Mouse (Mus musculus): ENCODE results near the gene Sema3g. TPM values are rescaled to one million over a fixed set of nuclear protein-coding genes. Genes with fewer than 3 reads are reported as not detected.

The Sema3g gene
- 0.03 and 0.04 TPM in 2 replicates for total RNA-seq (2012; rRNA removed)
- polyA plus RNA-seq (2012; ENCODE audit: insufficient read depth in 1 of 2, insufficient read length in 2 of 2, low read depth in 1 of 2, low replicate concordance in 2 of 2, missing spikeins in 1 of 2): under 1 TPM in 1 of 2 experiments, not detected in 1; 0.25 TPM

DNA sequence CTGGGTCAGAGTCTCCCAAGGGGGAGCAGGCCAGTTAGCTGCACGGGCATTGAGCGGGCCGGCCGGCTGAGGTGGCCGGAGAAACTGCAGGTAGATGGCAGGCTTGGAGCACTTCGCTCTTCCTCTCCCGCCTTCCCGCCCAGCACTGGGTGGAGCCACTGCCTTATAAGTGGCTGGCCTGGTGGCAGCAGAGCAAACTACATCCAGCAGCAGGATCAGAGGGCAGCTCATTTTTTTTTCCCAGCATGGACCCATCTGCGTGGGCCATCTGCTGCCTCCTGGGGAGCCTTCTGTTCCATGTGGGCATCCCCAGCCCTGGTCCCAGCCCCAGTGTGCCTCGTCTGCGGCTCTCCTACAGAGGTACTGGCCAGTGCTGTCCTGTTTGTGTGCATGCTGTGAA is at the start of gene Sema3g:
Gene Sema3g (plus strand): TSS at position 195 of the 400 bp plus-strand sequence.
- TF ChIP-seq CTCF (IDR thresholded peaks at IDR 0.05 in 2 of 3, conservative IDR thresholded peaks at IDR 0.05 in 1 of 3; ENCODE audit: control insufficient read depth in 1 of 3, insufficient read depth in 1 of 3, low read depth in 2 of 3, low read length in 3 of 3, poor library complexity in 1 of 3, severe bottlenecking in 1 of 3): peak in 2 of 3 experiments; percentile 26 to 33; a peak in 4 of 6 replicates
- TF ChIP-seq MXI1 (IDR thresholded peaks at IDR 0.05; ENCODE audit: low read depth, low read length): no peak
- no peak for TF ChIP-seq UBTF (IDR thresholded peaks at IDR 0.05; ENCODE audit: borderline replicate concordance, insufficient read depth, low read depth, low read length)
- no peak for TF ChIP-seq MYC (IDR thresholded peaks at IDR 0.05; ENCODE audit: low read depth, low read length)
- TF ChIP-seq SMC3 (IDR thresholded peaks at IDR 0.05; ENCODE audit: low read depth, low read length): no peak
- Histone ChIP-seq H3K9ac (ENCODE audit: control insufficient read depth, low read depth, low read length, poor library complexity, severe bottlenecking) (no peak within 1 kb of the TSS; the same call in 1 of the 2 replicates), H3K27ac (ENCODE audit: control insufficient read depth, low read depth, low read length) (no peak within 1 kb of the TSS), H3K79me2 (ENCODE audit: control insufficient read depth, insufficient read depth, low read length, poor library complexity) (no peaks in the 10 kb centered on the region), H3K36me3 (ENCODE audit: control insufficient read depth in 1 of 2, insufficient read depth in 2 of 2, low read length in 2 of 2) (no peaks in the 10 kb centered on the region), H3K4me1 (ENCODE audit: control insufficient read depth in 1 of 2, insufficient read depth in 2 of 2, low read length in 2 of 2) (peaks cover 0 to 2% of the 10 kb centered on the region in 2 experiments; a peak in 1 of 4 replicates), H3K4me3 (ENCODE audit: control insufficient read depth in 1 of 2, insufficient read depth in 1 of 2, low read depth in 2 of 2, low read length in 2 of 2) (no peak within 1 kb of the TSS), H3K9me3 (replicated peaks; ENCODE audit: insufficient read depth, low read length) (no peaks in the 10 kb centered on the region), H3K27me3 (ENCODE audit: control insufficient read depth in 1 of 2, insufficient read depth in 2 of 2, low read length in 2 of 2) (peaks cover 0 to 5% of the 10 kb centered on the region in 2 experiments; a peak in 2 of 4 replicates)
- peak; percentile 65 for DNase-seq (ENCODE audit: low read depth, low spot score)

DNA sequence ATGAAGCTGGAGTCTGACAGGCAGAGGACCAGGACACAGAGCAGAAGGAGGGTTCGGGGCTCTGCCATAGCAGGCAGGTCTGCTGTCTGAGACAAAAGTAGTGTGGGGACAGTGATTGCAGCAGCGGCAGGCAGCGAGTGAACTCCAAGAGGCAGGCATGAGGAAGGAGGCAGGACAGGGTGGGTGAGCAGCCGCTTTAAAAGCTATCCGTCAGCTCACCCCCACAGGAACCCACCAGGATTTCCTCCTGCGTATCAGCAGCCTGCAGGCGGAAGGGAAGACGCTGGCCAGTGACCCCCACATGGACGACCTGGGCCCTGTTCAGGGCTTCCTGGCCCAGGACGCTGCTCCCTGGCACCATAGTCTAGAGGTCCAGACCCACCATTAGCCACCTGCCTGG is 49.2 kb upstream of the Sema3g start, which contains the start of gene Stab1:
Gene Stab1 (minus strand): TSS at position 217 of the 400 bp plus-strand sequence.
- Histone ChIP-seq H3K27ac (ENCODE audit: control insufficient read depth, low read depth, low read length) (no peak within 1 kb of the TSS), H3K4me1 (ENCODE audit: control insufficient read depth in 1 of 2, insufficient read depth in 2 of 2, low read length in 2 of 2) (peaks cover 0 to 25% of the 10 kb centered on the region in 2 experiments)
- TF ChIP-seq MAFK (IDR thresholded peaks at IDR 0.05; ENCODE audit: borderline replicate concordance, low read depth, low read length) (no peak), NELFE (IDR thresholded peaks at IDR 0.05; ENCODE audit: low read depth, low read length) (no peak), MAX (IDR thresholded peaks at IDR 0.05; ENCODE audit: low read length) (no peak), MEF2A (IDR thresholded peaks at IDR 0.05; ENCODE audit: extremely low read depth, insufficient replicate concordance, low read depth, low read length, poor library complexity, severe bottlenecking) (no peak)

DNA sequence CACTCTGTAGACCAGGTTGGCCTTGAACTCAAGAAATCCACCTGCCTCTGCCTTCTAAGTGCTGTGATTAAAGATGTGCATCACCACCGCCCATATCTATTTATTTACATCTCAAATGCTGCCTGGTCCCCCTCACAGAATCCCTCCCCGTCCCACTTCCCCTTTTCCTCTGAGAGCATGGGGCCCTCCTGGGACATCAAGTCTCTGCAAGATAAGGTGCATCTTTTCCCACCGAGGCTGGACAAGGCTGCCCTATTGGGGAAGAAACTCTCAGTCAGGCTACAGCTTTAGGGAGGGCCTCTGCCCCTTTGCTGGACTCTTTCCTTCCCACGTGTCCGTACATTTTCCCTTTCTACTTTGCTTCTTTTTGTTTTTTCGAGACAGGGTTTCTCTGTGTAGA is 48.2 kb upstream of the Sema3g start:
- Histone ChIP-seq H3K9ac (ENCODE audit: control insufficient read depth, low read depth, low read length, poor library complexity, severe bottlenecking) (no peak overlapping the region), H3K9me3 (replicated peaks; ENCODE audit: insufficient read depth, low read length) (no peaks in the 10 kb centered on the region), H3K36me3 (ENCODE audit: control insufficient read depth in 1 of 2, insufficient read depth in 2 of 2, low read length in 2 of 2) (peaks cover 2 to 8% of the 10 kb centered on the region in 2 experiments; a peak in 3 of 4 replicates), H3K4me1 (ENCODE audit: control insufficient read depth in 1 of 2, insufficient read depth in 2 of 2, low read length in 2 of 2) (peaks cover 0 to 19% of the 10 kb centered on the region in 2 experiments; a peak in 2 of 4 replicates), H3K27ac (ENCODE audit: control insufficient read depth, low read depth, low read length) (no peak overlapping the region), H3K27me3 (ENCODE audit: control insufficient read depth in 1 of 2, insufficient read depth in 2 of 2, low read length in 2 of 2) (no peaks in the 10 kb centered on the region), H3K4me3 (ENCODE audit: control insufficient read depth in 1 of 2, insufficient read depth in 1 of 2, low read depth in 2 of 2, low read length in 2 of 2) (no peak overlapping the region), H3K79me2 (ENCODE audit: control insufficient read depth, insufficient read depth, low read length, poor library complexity) (no peaks in the 10 kb centered on the region)
- DNase-seq (ENCODE audit: low read depth, low spot score): peak; percentile 82
- TF ChIP-seq GATA1 (IDR thresholded peaks at IDR 0.05; ENCODE audit: low read depth, low read length) (peak; percentile 71), TCF12 (IDR thresholded peaks at IDR 0.05; ENCODE audit: low read depth, low read length) (peak; percentile 44; the same call in 1 of the 2 replicates), ZNF384 (IDR thresholded peaks at IDR 0.05; ENCODE audit: low read depth, low read length) (no peak), MYB (IDR thresholded peaks at IDR 0.05; ENCODE audit: low read depth, low read length) (no peak), HCFC1 (IDR thresholded peaks at IDR 0.05; ENCODE audit: low read depth, low read length) (no peak), RCOR1 (IDR thresholded peaks at IDR 0.05; ENCODE audit: low read depth, low read length) (peak; percentile 80), MAZ (IDR thresholded peaks at IDR 0.05; ENCODE audit: low read depth, low read length) (peak; percentile 47; the same call in 1 of the 2 replicates), EP300 (IDR thresholded peaks at IDR 0.05; ENCODE audit: low read depth in 1 of 2, low read length in 2 of 2) (peak; percentile 36 to 48; a peak in 2 of 4 replicates)

More for the DNA sequence above, 49.2 kb upstream of the Sema3g start, which contains the start of gene Stab1:
- H3K9me3 ChIP-seq (replicated peaks; ENCODE audit: insufficient read depth, low read length): no peaks in the 10 kb centered on the region
- no peak for DNase-seq (ENCODE audit: low read depth, low spot score)
- no peaks in the 10 kb centered on the region for H3K27me3 ChIP-seq (ENCODE audit: control insufficient read depth in 1 of 2, insufficient read depth in 2 of 2, low read length in 2 of 2)
- H3K9ac ChIP-seq (ENCODE audit: control insufficient read depth, low read depth, low read length, poor library complexity, severe bottlenecking): no peak within 1 kb of the TSS
- H3K79me2 ChIP-seq (ENCODE audit: control insufficient read depth, insufficient read depth, low read length, poor library complexity): no peaks in the 10 kb centered on the region
- H3K36me3 ChIP-seq (ENCODE audit: control insufficient read depth in 1 of 2, insufficient read depth in 2 of 2, low read length in 2 of 2): peaks cover 0 to 9% of the 10 kb centered on the region in 2 experiments; a peak in 3 of 4 replicates
- H3K4me3 ChIP-seq (ENCODE audit: control insufficient read depth in 1 of 2, insufficient read depth in 1 of 2, low read depth in 2 of 2, low read length in 2 of 2): no peak within 1 kb of the TSS
